Mouse (Mus musculus) erythroblast, embryonic 14.5 days (primary cell): ENCODE results near the gene Btn2a2.

Experiments used
- GATA1 ChIP-seq: IDR thresholded peaks from 2 replicates; pipeline ENCODE4 v1.6.1; 2012; ENCODE audit warnings: low read length, inconsistent platforms, mixed read lengths
- TAL1 ChIP-seq: IDR thresholded peaks from 3 replicates; pipeline ENCODE4 v1.6.1; 2012; ENCODE audit warnings: low read length, inconsistent platforms, mixed read lengths

DNA sequence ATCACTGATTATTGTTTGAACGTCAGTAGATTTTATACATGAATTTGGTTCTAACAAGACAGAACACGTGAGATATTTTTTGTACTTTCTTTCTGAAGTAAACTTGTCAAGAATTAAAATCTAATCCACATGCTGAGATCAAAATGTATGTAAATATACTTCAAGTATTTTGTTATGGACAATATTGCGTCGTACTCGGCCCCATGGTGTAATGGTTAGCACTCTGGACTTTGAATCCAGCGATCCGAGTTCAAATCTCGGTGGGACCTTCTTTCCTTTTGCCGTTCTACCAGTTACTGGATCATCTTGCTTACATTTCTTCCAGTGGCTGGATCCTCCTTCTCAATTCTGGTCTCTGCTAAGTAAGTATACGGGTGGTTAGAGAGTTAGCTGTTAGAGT lies 30.8 kb upstream of the Btn2a2 start:
- no peak for TF ChIP-seq GATA1
- no peak for TF ChIP-seq TAL1
